Mouse (Mus musculus) stomach, postnatal 0 days (tissue): Measurements from ENCODE around the gene Zfp366. TPM values are rescaled to one million over a fixed set of nuclear protein-coding genes. Genes with fewer than 3 reads are reported as not detected.

Experiments used
- ATAC-seq: fragments of 200-750 bp; cut with Nextera tagmentation; 2 replicates; pipeline ENCODE4 v1.8.0; 2017; ENCODE audit not compliant: low FRiP score, low TSS enrichment
- DNase-seq: peaks from one replicate; pipeline ENCODE4 v3.0.0-alpha.2; 2016; ENCODE audit warnings: low spot score
- H3K27ac ChIP-seq: fragments of 300-500 bp; sonication (generic); replicated peaks from 2 replicates; pipeline ENCODE4 v1.5.1; 2014; ENCODE audit warnings: mild to moderate bottlenecking, control low read depth
- H3K27me3 ChIP-seq: fragments of 300-500 bp; sonication (generic); 2 replicates; pipeline ENCODE4 v1.6.1; 2014; ENCODE audit warnings: low read length; ENCODE audit not compliant: control insufficient read depth, insufficient read depth
- H3K36me3 ChIP-seq: fragments of 300-500 bp; sonication (generic); 2 replicates; pipeline ENCODE4 v1.6.1; 2014; ENCODE audit warnings: low read length, mixed read lengths; ENCODE audit not compliant: control insufficient read depth, insufficient read depth
- H3K4me1 ChIP-seq: fragments of 300-500 bp; sonication (generic); replicated peaks from 2 replicates; pipeline ENCODE4 v1.6.1; 2014; ENCODE audit warnings: antibody characterized with exemption; ENCODE audit not compliant: control insufficient read depth, insufficient read depth
- H3K4me2 ChIP-seq: fragments of 300-500 bp; sonication (generic); replicated peaks from 2 replicates; pipeline ENCODE4 v1.6.1; 2014; ENCODE audit warnings: low read depth, mild to moderate bottlenecking, control low read depth, moderate library complexity
- H3K4me3 ChIP-seq: fragments of 300-500 bp; sonication (generic); 2 replicates; pipeline ENCODE4 v1.5.1; 2014; ENCODE audit warnings: low read depth, low read length, control low read depth
- H3K9ac ChIP-seq: fragments of 300-500 bp; sonication (generic); 2 replicates; pipeline ENCODE4 v1.6.1; 2014; ENCODE audit warnings: mild to moderate bottlenecking, low read length, control low read depth, mixed read lengths
- H3K9me3 ChIP-seq: fragments of 300-500 bp; sonication (generic); 2 replicates; pipeline ENCODE4 v1.6.1; 2016; ENCODE audit warnings: low read length; ENCODE audit not compliant: control insufficient read depth
- CTCF ChIP-seq: IDR thresholded peaks from 2 replicates; pipeline ENCODE4 v1.5.1; 2016; ENCODE audit warnings: antibody characterized with exemption, low read depth, mild to moderate bottlenecking, moderate library complexity
- EP300 ChIP-seq: optimal IDR thresholded peaks from 2 replicates; pipeline ENCODE3; 2016; ENCODE audit warnings: antibody characterized with exemption
- WGBS: fragments of 180-500 bp; shearing (Covaris S2); extraction: QIAGEN DNeasy Blood & Tissue Kit; methylation state at CpG from one replicate; pipeline ENCODE4 v1.1.7; 2014; 5-methylcytosine and 5-hydroxymethylcytosine counted together
- polyA plus RNA-seq: library from polyadenylated mRNA; unstranded; fragments of >200 nt; fragmentation: Nextera tagmentation; extraction: Ambion mirVana; gene quantifications from 2 replicates; pipeline ENCODE4 v1.2.1, GENCODE M21; 2015

The Zfp366 gene
- polyA plus RNA-seq, 1 experiment from 2014 or later = 0.25 TPM

DNA sequence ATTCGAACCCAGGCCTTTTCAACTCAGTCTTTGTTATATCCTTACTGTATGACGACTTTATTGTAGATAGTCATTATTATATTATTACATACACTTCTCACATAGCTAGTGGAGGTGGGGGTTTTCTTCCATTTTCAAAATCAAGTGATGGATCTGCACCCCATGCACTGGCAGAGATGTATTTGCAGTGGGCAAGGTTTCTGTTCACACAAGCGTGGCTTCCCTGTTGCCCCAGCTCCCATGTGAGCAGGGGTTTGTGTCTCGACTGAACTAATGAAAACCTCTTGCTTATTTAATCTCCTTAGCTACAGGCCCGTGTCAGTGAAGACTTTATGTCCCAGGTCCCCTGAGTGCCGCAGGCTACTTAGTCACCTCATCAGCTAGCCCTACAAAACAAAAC is 59.8 kb downstream of the Zfp366 start:
- TF ChIP-seq EP300 (no peak), CTCF (no peak)

GRCm38 (mm10) chr13:99244896-99245295 is 60.3 kb downstream of the Zfp366 start:
- no peak for TF ChIP-seq CTCF
- no peak for TF ChIP-seq EP300
- no peak overlapping the region for H3K27ac ChIP-seq
- H3K27me3 ChIP-seq = no peaks in the 10 kb centered on the region
- no peak for DNase-seq
- H3K4me3 ChIP-seq = no peak overlapping the region
- H3K4me1 ChIP-seq = no peaks in the 10 kb centered on the region
- H3K36me3 ChIP-seq = no peaks in the 10 kb centered on the region
- H3K9ac ChIP-seq = no peak overlapping the region
- H3K4me2 ChIP-seq = no peak overlapping the region
- 80% methylated on average over 3 of the region's 3 CpGs for WGBS
- no peaks in the 10 kb centered on the region for H3K9me3 ChIP-seq
- no peak for ATAC-seq

More for the DNA sequence above, 59.8 kb downstream of the Zfp366 start:
- Histone ChIP-seq H3K27ac (no peak overlapping the region), H3K27me3 (no peaks in the 10 kb centered on the region), H3K9me3 (no peaks in the 10 kb centered on the region), H3K36me3 (no peaks in the 10 kb centered on the region), H3K9ac (no peak overlapping the region), H3K4me1 (peaks cover 2% of the 10 kb centered on the region; the same call in 1 of the 2 replicates), H3K4me3 (no peak overlapping the region), H3K4me2 (no peak overlapping the region)
- ATAC-seq (no peak), DNase-seq (no peak)
- WGBS = 65% methylated on average over 6 of the region's 6 CpGs

DNA sequence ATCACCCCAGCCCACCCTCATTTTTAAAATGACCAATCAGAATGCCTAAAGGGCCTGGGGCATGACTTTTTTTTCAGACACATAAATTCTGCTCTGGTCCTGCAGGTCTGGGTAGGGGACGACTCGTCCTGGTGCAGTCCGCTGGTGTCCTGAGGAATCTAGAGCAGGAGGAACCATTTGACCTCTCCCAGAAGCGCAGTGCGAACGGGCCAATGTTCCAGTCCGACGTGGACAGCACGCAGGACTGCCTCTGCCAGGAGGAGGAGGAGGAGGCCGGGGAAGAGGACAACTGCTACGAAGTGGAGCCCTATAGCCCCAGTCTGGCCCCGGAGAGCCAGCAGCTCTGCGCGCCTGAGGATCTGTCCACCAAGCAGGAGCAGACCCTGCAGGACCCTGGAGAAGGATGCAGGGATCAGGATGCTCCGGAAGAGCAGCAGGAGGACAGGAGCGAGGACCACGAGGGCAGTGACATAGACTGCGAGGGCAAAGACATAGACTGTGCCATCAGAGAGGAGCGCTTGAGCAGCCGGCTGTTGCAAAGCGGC is 61.4 kb downstream of the Zfp366 start:
- WGBS = 84% methylated on average over 21 of the region's 21 CpGs
- Histone ChIP-seq H3K4me3 (no peak overlapping the region), H3K27me3 (no peaks in the 10 kb centered on the region), H3K27ac (no peak overlapping the region), H3K4me2 (no peak overlapping the region), H3K36me3 (no peaks in the 10 kb centered on the region), H3K4me1 (no peaks in the 10 kb centered on the region), H3K9ac (no peak overlapping the region), H3K9me3 (no peaks in the 10 kb centered on the region)
- TF ChIP-seq EP300 = no peak
- TF ChIP-seq CTCF = no peak
- no peak for ATAC-seq
- no peak for DNase-seq

DNA sequence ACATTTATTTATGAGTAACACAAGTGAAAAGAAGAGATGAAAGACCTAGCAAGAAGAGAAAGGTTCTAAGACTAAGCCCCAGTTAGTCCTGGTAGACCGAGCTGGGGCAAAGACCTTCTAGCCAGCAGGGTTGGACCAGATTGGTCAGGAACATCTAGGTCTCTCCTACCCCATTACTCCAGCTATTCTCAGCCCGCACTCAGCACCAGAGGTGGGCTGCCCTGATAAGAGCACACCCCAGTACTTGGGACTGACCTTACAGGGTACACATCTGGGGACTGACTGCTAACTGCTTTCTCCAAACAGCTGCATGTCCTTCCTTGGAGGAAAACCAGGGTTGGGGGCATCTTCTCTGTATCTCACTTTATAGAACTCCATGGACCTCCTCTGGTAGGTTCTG is 66.2 kb downstream of the Zfp366 start:
- H3K36me3 ChIP-seq = no peaks in the 10 kb centered on the region
- H3K9me3 ChIP-seq = no peaks in the 10 kb centered on the region
- H3K4me1 ChIP-seq = no peaks in the 10 kb centered on the region
- H3K9ac ChIP-seq = no peak overlapping the region
- H3K27me3 ChIP-seq = no peaks in the 10 kb centered on the region
- no peak overlapping the region for H3K4me3 ChIP-seq
- H3K27ac ChIP-seq = no peak overlapping the region
- no peak for DNase-seq
- no peak overlapping the region for H3K4me2 ChIP-seq
- 87% methylated on average over 2 of the region's 2 CpGs for WGBS
- no peak for ATAC-seq
- no peak for TF ChIP-seq EP300
- no peak for TF ChIP-seq CTCF

- Histone ChIP-seq H3K9me3 (no peaks in the 10 kb centered on the region), H3K4me1 (no peaks in the 10 kb centered on the region)
These were observed 69.6 kb downstream of the Zfp366 start for GRCm38 (mm10) chr13:99254215-99254614.

DNA sequence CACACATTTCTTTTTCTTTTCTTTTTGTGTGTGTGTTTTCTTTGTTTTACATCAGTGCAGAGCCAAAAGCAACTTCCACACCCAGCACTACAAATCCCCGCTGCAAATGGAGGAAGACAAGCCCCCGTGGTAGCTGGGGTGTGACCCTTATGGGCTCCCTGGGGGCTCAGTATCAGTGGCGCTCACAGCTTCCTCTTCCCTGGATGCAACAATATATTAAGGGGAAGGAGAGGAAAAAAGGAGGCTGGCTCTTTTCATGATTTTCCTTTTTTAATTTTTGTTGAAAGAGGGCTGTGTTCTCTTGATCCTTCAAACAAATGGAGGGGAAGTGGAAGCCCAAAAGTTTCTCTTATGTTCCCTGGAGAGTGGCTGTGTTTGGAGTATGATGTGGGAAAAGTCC is 70.2 kb downstream of the Zfp366 start:
- H3K4me2 ChIP-seq = no peak overlapping the region
- no peaks in the 10 kb centered on the region for H3K27me3 ChIP-seq
- no peak overlapping the region for H3K27ac ChIP-seq
- no peaks in the 10 kb centered on the region for H3K36me3 ChIP-seq
- ATAC-seq = no peak
- no peak for DNase-seq
- TF ChIP-seq CTCF = no peak
- TF ChIP-seq EP300 = no peak
- no peaks in the 10 kb centered on the region for H3K4me1 ChIP-seq
- no peak overlapping the region for H3K4me3 ChIP-seq
- WGBS = 29% methylated on average over 3 of the region's 3 CpGs
- H3K9ac ChIP-seq = no peak overlapping the region
- no peaks in the 10 kb centered on the region for H3K9me3 ChIP-seq

More at GRCm38 (mm10) chr13:99254215-99254614, 69.6 kb downstream of the Zfp366 start:
- Histone ChIP-seq H3K27ac (no peak overlapping the region), H3K27me3 (no peaks in the 10 kb centered on the region), H3K4me3 (no peak overlapping the region), H3K4me2 (no peak overlapping the region), H3K9ac (no peak overlapping the region), H3K36me3 (no peaks in the 10 kb centered on the region)
- TF ChIP-seq EP300 (no peak), CTCF (no peak)
- DNase-seq = no peak
- ATAC-seq = no peak
